Mouse (Mus musculus) neural tube, embryonic 10.5 days (tissue): ENCODE results near the gene Mn1.

Experiments
- DNase-seq: peaks from one replicate; pipeline ENCODE4 v3.0.0-alpha.2; 2017; ENCODE audit warnings: low spot score; ENCODE audit errors: extremely low spot score

Gene Mn1

GRCm38 (mm10) chr5:111416591-111417374 is at the start of gene Mn1:
TSS of gene Mn1 (plus strand) at chr5:111417362.
- peak; percentile 95 for DNase-seq

GRCm38 (mm10) chr5:111367937-111368517 is 49.1 kb upstream of the Mn1 start:
- DNase-seq, result no peak

DNA sequence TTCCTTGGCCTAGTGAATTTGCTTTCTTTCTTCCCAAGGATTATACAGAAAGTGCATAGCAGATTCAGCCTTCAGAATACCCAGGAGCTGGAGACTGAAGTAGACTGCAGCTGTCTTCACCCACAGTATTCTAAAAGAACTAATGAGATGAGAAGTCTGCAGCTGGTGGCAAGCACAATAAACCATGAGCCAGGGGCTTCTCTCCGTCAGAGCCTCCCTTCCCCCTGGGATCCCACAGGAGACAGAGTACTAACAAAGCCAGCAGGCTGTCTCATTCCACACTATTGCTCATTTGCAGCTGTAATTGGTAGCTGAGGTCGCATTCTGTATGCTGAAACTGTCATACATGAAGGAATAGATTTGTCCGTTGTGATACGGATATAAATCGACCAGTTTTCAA is 48.6 kb upstream of the Mn1 start:
- no peak for DNase-seq

- no peak for DNase-seq
These were observed 41.5 kb upstream of the Mn1 start for GRCm38 (mm10) chr5:111375616-111376015.

- no peak for DNase-seq
These were observed 40.7 kb upstream of the Mn1 start for GRCm38 (mm10) chr5:111376276-111377020.

GRCm38 (mm10) chr5:111378126-111378993 is 38.8 kb upstream of the Mn1 start:
- no peak for DNase-seq

DNA sequence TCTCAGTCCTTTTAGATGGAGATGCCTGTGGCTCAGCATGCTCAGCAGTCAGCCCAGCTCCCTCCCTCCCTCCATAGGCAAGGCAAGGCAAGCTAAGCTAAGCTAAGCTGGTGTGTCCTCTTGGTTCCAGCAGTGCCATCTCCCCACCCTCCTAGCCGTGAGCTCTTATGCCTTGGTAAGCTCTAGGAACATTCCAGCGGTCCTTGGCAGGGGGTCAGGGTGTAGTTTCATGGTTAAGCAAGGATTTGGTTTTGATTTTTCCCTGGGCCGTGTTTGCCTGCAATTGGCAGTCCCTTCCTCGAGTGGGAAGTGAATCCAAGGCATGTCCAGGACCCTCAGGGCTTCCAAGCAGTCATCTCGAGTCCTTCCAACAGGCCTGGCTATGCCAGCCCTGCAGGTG is 33.8 kb upstream of the Mn1 start:
- DNase-seq, result no peak

DNA sequence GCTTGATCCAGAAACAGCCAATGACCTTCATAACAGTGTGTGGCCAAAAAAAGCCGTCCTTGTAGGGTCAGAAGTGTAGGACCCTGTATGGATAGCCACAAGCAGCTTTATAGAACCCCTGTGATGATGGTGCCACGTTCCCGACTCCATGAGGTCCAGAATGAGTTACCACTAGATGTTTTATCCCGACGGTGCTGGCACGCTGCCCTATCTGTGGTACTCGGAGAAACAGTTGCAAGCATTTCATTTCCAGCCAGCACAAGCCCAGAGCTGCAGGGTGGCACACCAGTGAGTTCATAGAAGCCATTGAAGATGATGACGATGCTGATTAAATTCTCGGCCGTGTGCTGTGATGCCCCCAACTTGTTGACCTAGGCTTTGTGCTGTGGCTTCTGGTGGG is 26.3 kb upstream of the Mn1 start:
- DNase-seq, result no peak

DNA sequence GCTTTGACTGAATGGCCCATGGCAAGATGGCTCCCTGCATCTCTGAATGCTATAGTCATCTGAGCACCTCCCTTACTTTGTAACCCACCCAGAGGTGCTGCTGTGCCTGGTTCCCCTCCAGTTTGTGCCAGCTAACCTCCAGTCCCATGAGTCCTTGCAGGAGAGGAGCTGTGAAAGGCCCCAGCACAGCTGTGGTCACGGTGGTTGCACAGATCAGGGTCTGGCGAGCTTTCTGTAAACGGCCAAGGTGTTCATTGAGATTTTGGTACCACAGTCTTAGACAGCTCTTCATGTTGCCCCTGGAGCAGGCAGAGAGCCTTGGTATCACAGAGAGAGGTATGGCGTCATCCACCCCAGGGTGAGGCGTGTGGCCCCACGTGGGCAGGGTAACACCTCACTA is 25.7 kb upstream of the Mn1 start:
- no peak for DNase-seq

DNA sequence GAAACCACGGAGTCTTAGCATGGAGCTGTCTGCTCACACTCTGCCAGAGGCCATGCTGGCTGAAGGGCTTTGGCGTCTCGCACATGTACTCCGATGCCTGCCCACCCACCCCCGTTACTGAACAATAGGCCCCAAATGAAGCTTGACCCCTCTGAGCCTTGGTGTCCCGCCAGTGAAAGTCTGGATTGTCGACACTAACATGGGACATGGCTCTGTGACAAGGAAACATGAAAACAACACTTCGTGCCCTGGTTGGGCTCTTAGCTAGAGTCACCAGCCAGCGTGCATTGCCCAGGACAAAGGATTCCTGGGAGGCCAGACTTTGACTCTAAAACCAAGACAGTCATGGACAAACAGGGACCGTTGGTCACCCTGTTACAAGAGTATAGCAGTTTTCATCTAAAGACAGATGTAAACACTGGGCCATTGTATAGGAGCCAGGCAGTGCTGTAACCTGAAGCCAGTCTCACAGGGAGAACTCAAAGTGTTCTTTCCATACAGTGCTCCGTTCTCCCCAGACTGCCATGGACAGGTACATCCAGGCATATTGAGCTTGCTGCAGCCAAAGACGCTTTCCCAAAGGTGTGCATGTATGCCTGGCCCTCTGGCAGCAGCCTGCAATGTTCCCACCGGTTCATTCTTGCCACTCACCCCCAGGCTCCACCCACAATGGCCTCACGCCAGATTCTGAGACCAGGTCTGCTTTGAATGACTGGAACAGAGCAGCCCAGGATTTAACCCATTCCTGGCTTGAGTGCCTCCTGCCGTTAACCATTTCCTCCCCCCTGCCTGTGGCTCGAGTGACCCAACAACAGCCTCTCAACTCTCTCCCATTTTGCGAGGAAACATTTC is 23.6 kb upstream of the Mn1 start:
- DNase-seq, result peak; percentile 76

- no peak for DNase-seq
These were observed 22.7 kb upstream of the Mn1 start for GRCm38 (mm10) chr5:111394198-111395053.

GRCm38 (mm10) chr5:111395771-111396170 is 21.4 kb upstream of the Mn1 start:
- DNase-seq, result peak; percentile 38

DNA sequence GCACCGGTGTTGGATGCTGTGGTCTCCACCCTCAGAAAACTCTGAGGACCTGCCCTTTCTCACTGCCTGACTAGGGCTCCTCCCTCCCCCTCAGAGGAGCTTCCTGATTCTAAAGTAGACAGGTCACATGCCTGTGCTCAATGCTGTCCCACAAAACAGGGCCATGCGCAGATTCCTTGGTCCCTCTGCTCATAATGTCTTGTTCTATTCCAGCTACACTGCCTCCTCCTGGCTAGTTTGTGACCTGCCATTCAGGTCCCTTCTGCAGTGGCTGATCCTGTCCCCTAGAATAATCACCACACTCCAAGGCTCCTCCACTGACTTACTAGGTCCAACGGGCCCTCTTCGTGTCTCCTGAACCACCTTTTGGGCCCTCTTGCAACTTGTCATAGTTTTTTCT is 21.0 kb upstream of the Mn1 start:
- no peak for DNase-seq

DNA sequence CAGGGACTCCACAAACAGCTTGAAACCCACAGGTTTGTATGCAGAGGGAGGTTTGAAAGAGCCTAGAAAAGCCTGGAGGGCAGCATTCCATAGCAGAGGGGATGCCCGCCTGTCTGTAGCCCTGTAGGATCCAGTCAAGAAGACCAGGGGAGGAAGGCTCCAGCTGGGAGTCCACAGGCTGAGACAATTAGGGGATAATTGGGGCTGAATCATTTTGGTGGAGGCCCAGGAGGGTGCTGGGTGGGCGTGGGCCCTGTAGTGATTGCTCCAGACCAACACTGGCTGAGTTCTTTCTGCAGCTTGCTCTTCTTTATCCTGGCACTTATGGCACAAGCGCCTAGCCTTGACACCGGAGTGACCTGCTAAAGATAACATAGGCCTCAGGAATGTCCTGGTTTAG is 18.7 kb upstream of the Mn1 start:
- DNase-seq, result no peak

DNA sequence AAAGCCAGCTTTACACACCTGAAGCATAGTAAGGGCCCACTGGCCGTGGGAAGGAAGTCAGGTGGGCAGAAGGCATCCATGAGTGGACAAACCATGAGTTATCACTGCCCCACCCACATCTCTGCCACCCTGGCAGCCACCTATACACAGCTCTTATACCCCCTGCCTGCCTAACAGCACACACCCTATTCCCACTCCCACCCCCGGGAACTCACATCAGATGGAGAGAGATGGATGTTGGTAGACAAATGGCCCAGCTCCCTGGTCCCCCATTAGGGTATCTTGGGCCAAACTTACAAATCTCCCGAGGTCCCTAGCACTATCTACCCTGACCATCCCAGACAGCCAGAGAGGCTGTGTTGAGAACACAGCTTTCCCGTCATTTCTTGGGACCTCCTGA is 17.9 kb upstream of the Mn1 start:
- DNase-seq, result no peak

DNA sequence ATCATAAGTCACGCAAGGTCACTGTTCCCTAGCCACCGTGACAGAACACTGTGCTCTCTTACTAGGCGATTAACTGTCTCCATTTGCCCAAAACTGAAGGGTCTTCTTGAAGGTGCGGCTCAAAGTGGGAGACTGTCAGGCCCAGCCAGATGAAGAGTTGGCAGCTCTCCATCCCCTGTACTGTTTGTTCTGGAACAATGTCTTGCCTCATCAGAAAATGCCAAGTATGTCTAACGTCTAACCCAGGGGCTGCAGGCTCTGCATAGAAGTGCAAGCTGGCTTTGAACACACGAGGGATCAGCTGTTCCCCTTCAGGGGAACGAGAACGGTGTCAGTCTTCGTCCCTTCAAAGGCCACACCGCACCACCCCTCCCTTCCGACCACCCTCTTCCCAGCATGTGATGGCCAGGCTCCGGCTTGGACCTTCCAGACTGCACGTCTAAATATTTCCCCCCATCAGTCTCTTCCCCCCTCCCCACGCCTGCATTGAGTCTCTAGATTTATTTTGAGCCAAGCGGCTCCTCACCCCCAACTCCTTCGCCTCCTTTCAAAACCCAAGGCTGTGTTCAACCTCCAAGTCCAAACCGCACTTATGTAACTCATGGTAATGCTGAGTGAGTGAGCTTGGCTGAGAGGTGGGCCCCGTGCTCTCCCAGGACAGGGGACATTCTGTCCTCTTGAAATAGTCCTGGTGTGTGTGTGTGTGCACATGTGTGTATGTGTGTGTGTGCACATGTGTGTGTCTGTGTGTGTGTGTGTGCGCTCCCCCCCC is 15.1 kb upstream of the Mn1 start:
- no peak for DNase-seq

DNA sequence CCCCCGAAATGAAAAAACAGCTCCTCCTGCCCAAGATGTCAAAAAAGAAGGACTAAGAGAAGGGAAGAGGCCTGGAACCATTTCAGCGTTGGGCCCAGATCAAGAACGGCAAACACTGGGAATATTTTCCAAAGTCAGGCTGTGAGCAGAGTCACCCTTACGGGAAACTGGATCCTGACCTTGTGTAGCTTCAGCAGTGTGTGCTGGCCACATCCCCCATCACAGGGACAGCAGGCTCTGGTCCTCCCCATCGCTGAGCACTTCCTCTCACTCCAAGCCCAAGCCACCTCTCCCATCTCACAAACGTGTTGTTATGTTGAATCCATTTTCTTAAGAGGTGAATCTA is 14.5 kb upstream of the Mn1 start:
- no peak for DNase-seq

DNA sequence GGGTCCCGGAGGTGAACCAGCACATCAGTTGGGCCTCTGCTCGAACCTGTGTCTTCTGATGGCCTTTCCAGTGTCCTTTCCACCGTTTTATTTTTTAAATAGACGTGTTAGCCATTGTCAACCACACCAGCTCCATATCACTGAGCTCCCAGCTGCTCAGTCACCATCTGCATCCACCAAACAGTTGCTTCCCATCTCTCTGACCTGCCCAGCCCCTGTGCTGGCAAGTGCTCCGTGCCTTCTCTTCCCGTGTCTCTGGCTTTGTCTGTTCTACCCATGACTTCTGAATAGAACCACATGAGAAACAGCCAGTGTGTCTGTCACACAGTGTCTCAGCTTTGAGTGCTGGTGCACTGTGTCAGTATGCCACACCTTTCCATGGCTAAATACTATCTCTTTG is 12.4 kb upstream of the Mn1 start:
- DNase-seq, result no peak

DNA sequence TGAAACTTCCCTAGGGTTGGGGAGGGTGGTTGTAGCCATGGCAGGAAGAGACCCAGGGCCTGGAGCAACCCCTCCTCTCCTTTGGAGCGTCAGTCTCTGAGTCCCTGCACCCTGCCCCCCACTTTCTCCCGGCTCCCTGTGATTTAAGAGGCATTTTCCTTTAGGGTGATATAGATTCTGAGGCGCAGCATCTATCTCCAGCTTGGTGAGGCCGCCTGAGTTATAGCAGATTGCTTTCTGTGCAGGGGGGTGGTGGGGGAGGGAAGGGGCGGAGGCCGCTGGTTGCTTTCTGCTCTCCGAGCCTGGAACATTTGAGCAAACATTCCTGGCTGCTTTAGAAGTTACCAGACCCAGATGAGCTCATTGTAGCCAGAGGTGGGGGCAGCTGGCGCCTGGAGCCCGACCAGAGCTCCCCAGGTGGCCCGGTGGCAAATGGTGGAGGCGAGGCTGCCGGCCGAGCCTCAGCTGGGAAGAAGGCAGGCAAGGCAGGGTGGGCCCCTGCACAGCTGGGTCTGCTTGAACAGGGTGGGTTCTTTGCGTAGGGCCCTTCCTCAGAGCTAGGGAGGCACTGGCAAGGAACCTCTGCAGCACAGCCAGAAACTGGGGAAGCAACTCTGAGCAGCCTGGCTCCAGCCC is 8.6 kb upstream of the Mn1 start:
- DNase-seq, result no peak
